Mouse (Mus musculus) forebrain, embryonic 14.5 days (tissue): ENCODE data around the gene Pofut2. TPM values are rescaled to one million over a fixed set of nuclear protein-coding genes. Genes with fewer than 3 reads are reported as not detected.

Source experiments
- ATAC-seq: fragments of 200-750 bp; cut with Nextera tagmentation; 2 replicates; pipeline ENCODE4 v1.8.0; 2017; ENCODE audit warnings: mild to moderate bottlenecking, moderate library complexity
- DNase-seq: peaks from one replicate; pipeline ENCODE4 v3.0.0-alpha.2; 2015; ENCODE audit warnings: low spot score
- H3K27ac ChIP-seq: fragments of 300-500 bp; sonication (generic); 2 replicates; pipeline ENCODE4 v1.5.1; 2014; ENCODE audit warnings: low read depth, mild to moderate bottlenecking, control low read depth, low read length, moderate library complexity
- H3K27me3 ChIP-seq: fragments of 300-500 bp; sonication (generic); replicated peaks from 2 replicates; pipeline ENCODE4 v1.6.1; 2014; ENCODE audit warnings: low read length, control low read depth, mixed read lengths; ENCODE audit not compliant: control insufficient read depth, insufficient read depth
- H3K36me3 ChIP-seq: fragments of 300-500 bp; sonication (generic); 2 replicates; pipeline ENCODE4 v1.6.1; 2014; ENCODE audit warnings: low read length, control low read depth; ENCODE audit not compliant: control insufficient read depth, insufficient read depth
- H3K4me1 ChIP-seq: fragments of 300-500 bp; sonication (generic); 2 replicates; pipeline ENCODE4 v1.6.1; 2014; ENCODE audit warnings: antibody characterized with exemption, low read length, control low read depth; ENCODE audit not compliant: control insufficient read depth, insufficient read depth
- H3K4me2 ChIP-seq: fragments of 300-500 bp; sonication (generic); 2 replicates; pipeline ENCODE4 v1.6.1; 2014; ENCODE audit warnings: mild to moderate bottlenecking, control low read depth, low read length
- H3K4me3 ChIP-seq: fragments of 300-500 bp; sonication (generic); 2 replicates; pipeline ENCODE4 v1.5.1; 2014; ENCODE audit warnings: low read depth, low read length, control low read depth
- H3K9ac ChIP-seq: fragments of 300-500 bp; sonication (generic); 2 replicates; pipeline ENCODE4 v1.6.1; 2014; ENCODE audit warnings: mild to moderate bottlenecking, low read length, control low read depth, moderate library complexity
- H3K9me3 ChIP-seq: fragments of 300-500 bp; sonication (generic); replicated peaks from 2 replicates; pipeline ENCODE4 v1.6.1; 2016; ENCODE audit warnings: low read length, control low read depth, mixed read lengths; ENCODE audit not compliant: control insufficient read depth
- WGBS: fragments of 180-500 bp; shearing (Covaris S2); extraction: QIAGEN DNeasy Blood & Tissue Kit; methylation state at CpG from one replicate; pipeline ENCODE4 v1.1.7; 2014; 5-methylcytosine and 5-hydroxymethylcytosine counted together
- polyA plus RNA-seq: library from polyadenylated mRNA; unstranded; fragments of >200 nt; fragmentation: Nextera tagmentation; extraction: Ambion mirVana; gene quantifications from 2 replicates; pipeline ENCODE4 v1.2.1, GENCODE M21; 2014

The Pofut2 gene
- polyA plus RNA-seq, 1 experiment from 2014 or later, result 44.1 TPM

GRCm38 (mm10) chr10:77226691-77227367 is 32.2 kb upstream of the Pofut2 start:
- ATAC-seq (no peak), DNase-seq (no peak)
- Histone ChIP-seq H3K27ac (no peak overlapping the region), H3K27me3 (no peaks in the 10 kb centered on the region), H3K4me2 (no peak overlapping the region), H3K4me3 (no peak overlapping the region), H3K36me3 (no peaks in the 10 kb centered on the region), H3K4me1 (no peaks in the 10 kb centered on the region), H3K9ac (no peak overlapping the region), H3K9me3 (no peaks in the 10 kb centered on the region)
- 56% methylated on average over 8 of the region's 8 CpGs for WGBS

- WGBS, result 85% methylated on average over 6 of the region's 6 CpGs
- H3K36me3 ChIP-seq, result no peaks in the 10 kb centered on the region
- no peaks in the 10 kb centered on the region for H3K27me3 ChIP-seq
- no peak for DNase-seq
- no peaks in the 10 kb centered on the region for H3K4me1 ChIP-seq
- H3K27ac ChIP-seq, result no peak overlapping the region
- no peak for ATAC-seq
- H3K4me2 ChIP-seq, result no peak overlapping the region
- H3K9me3 ChIP-seq, result no peaks in the 10 kb centered on the region
- no peak overlapping the region for H3K9ac ChIP-seq
- H3K4me3 ChIP-seq, result no peak overlapping the region
Observed at GRCm38 (mm10) chr10:77227368-77227723, 31.7 kb upstream of the Pofut2 start.

- no peak for DNase-seq
Observed at GRCm38 (mm10) chr10:77229609-77230595, 29.1 kb upstream of the Pofut2 start.

GRCm38 (mm10) chr10:77231861-77232755 is 26.9 kb upstream of the Pofut2 start:
- Histone ChIP-seq H3K4me3 (no peak overlapping the region), H3K27ac (no peak overlapping the region), H3K27me3 (no peaks in the 10 kb centered on the region), H3K36me3 (no peaks in the 10 kb centered on the region), H3K9ac (no peak overlapping the region), H3K9me3 (no peaks in the 10 kb centered on the region), H3K4me1 (no peaks in the 10 kb centered on the region), H3K4me2 (no peak overlapping the region)
- no peak for ATAC-seq
- WGBS, result 77% methylated on average over 16 of the region's 16 CpGs
- no peak for DNase-seq

More at GRCm38 (mm10) chr10:77229609-77230595, 29.1 kb upstream of the Pofut2 start:
- Histone ChIP-seq H3K4me1 (no peaks in the 10 kb centered on the region), H3K9ac (no peak overlapping the region), H3K27ac (no peak overlapping the region), H3K9me3 (no peaks in the 10 kb centered on the region), H3K36me3 (no peaks in the 10 kb centered on the region), H3K4me3 (no peak overlapping the region), H3K4me2 (no peak overlapping the region), H3K27me3 (no peaks in the 10 kb centered on the region)
- 83% methylated on average over 13 of the region's 13 CpGs for WGBS
- no peak for ATAC-seq

GRCm38 (mm10) chr10:77233230-77233629 is 25.8 kb upstream of the Pofut2 start:
- Histone ChIP-seq H3K27me3 (no peaks in the 10 kb centered on the region), H3K36me3 (no peaks in the 10 kb centered on the region), H3K27ac (no peak overlapping the region), H3K4me3 (no peak overlapping the region), H3K9me3 (no peaks in the 10 kb centered on the region), H3K4me2 (no peak overlapping the region), H3K9ac (no peak overlapping the region), H3K4me1 (no peaks in the 10 kb centered on the region)
- 90% methylated on average over 1 of the region's 1 CpGs for WGBS
- DNase-seq (no peak), ATAC-seq (no peak)

- Histone ChIP-seq H3K4me1 (no peaks in the 10 kb centered on the region), H3K9ac (no peak overlapping the region), H3K27ac (no peak overlapping the region), H3K4me3 (no peak overlapping the region), H3K9me3 (no peaks in the 10 kb centered on the region), H3K4me2 (no peak overlapping the region), H3K27me3 (no peaks in the 10 kb centered on the region), H3K36me3 (no peaks in the 10 kb centered on the region)
- ATAC-seq, result no peak
- no peak for DNase-seq
- WGBS, result 81% methylated on average over 12 of the region's 12 CpGs
Observed at GRCm38 (mm10) chr10:77234991-77235616, 23.9 kb upstream of the Pofut2 start.

- Histone ChIP-seq H3K9me3 (no peaks in the 10 kb centered on the region), H3K4me3 (no peak overlapping the region), H3K9ac (no peak overlapping the region), H3K27ac (no peak overlapping the region), H3K27me3 (no peaks in the 10 kb centered on the region), H3K4me1 (no peaks in the 10 kb centered on the region), H3K36me3 (no peaks in the 10 kb centered on the region), H3K4me2 (no peak overlapping the region)
- ATAC-seq (no peak), DNase-seq (no peak)
- WGBS, result 80% methylated on average over 16 of the region's 16 CpGs
Observed at GRCm38 (mm10) chr10:77237795-77238580, 21.0 kb upstream of the Pofut2 start.

GRCm38 (mm10) chr10:77240764-77241163 is 18.3 kb upstream of the Pofut2 start:
- H3K9ac ChIP-seq, result no peak overlapping the region
- H3K27me3 ChIP-seq, result no peaks in the 10 kb centered on the region
- H3K36me3 ChIP-seq, result no peaks in the 10 kb centered on the region
- H3K9me3 ChIP-seq, result no peaks in the 10 kb centered on the region
- no peaks in the 10 kb centered on the region for H3K4me1 ChIP-seq
- DNase-seq (no peak), ATAC-seq (no peak)
- WGBS, result 93% methylated on average over 8 of the region's 8 CpGs
- no peak overlapping the region for H3K4me3 ChIP-seq
- no peak overlapping the region for H3K27ac ChIP-seq
- no peak overlapping the region for H3K4me2 ChIP-seq
